ENCODE assay signal across 9 mouse cellular contexts in genomic region chr1:138837786-138838743, GRCm38 (mm10). TPM values are rescaled to one million over a fixed set of nuclear protein-coding genes. Genes with fewer than 3 reads are reported as not detected.
A peak's percentile ranks its signal among the peaks of the same experiment; 100 is the strongest.
DNase-seq lines count a peak whose midpoint lies in the region; ATAC-seq and TF ChIP-seq lines count a peak whose summit lies in the region.
"Had no signal": no experiment of that assay in that cellular context is flagged by ENCODE, and none has a peak within 500 bp of the region (broad histone marks: within the 10 kb centered on the region; RNA-seq: fewer than 3 reads in every experiment).

No protein-coding gene starts in this region.

- peaks cover 19% of the 10 kb centered on the region; the same call in 1 of the 2 replicates for H3K4me1 ChIP-seq in heart, embryonic 12.5 days (replicated peaks)
- no peaks in the 10 kb centered on the region for H3K4me1 ChIP-seq in heart, adult 2 months (ENCODE audit: control insufficient read depth, insufficient read depth, low read length)
- peaks cover 28% of the 10 kb centered on the region for H3K4me1 ChIP-seq in forebrain, embryonic 15.5 days
- peaks cover 3% of the 10 kb centered on the region for H3K4me1 ChIP-seq in midbrain, embryonic 11.5 days (ENCODE audit: control insufficient read depth, insufficient read depth, low read length)

- TF ChIP-seq POLR2A in heart, adult 2 months (IDR thresholded peaks at IDR 0.05; ENCODE audit: insufficient read depth, low read depth, low read length) = no peak

- no peak overlapping the region for H3K27ac ChIP-seq in heart, embryonic 12.5 days (ENCODE audit: poor library complexity, severe bottlenecking)
- no peak overlapping the region for H3K27ac ChIP-seq in heart, adult 2 months
- peak overlapping the region; percentile 54; the same call in 1 of the 2 replicates for H3K27ac ChIP-seq in forebrain, embryonic 15.5 days (replicated peaks)
- peak overlapping the region; percentile 35; the same call in 1 of the 2 replicates for H3K27ac ChIP-seq in midbrain, embryonic 11.5 days (ENCODE audit: low read depth, low read length)

- intact Hi-C loops in heart, adult 2 months (cut with DNase I) = loop anchor here (2.0 to 10.0 kb wide), 5 partner anchors 17 to 513 kb away; partner anchors contain the start of gene Dennd1b
- intact Hi-C loops in gastrocnemius, postnatal 36 days (cut with DNase I) = loop anchor here (5.0 kb wide), 3 partner anchors 244 to 429 kb away; no protein-coding TSS in a partner anchor

- H3K36me3 ChIP-seq in heart, embryonic 12.5 days = no peaks in the 10 kb centered on the region
- no peaks in the 10 kb centered on the region for H3K36me3 ChIP-seq in heart, adult 2 months (ENCODE audit: control insufficient read depth, insufficient read depth, low read length)
- H3K36me3 ChIP-seq in forebrain, embryonic 15.5 days = no peaks in the 10 kb centered on the region
- no peaks in the 10 kb centered on the region for H3K36me3 ChIP-seq in midbrain, embryonic 11.5 days (ENCODE audit: control insufficient read depth, insufficient read depth, low read length)

- ATAC-seq in heart, embryonic 12.5 days (ENCODE audit: insufficient number of reproducible peaks, low FRiP score) = no peak
- ATAC-seq in CD4-positive, CD25-positive, alpha-beta regulatory T cell, adult 4 months = peak; percentile 12
- 0 out of 2 replicates have a peak, but pooled peaks have one; percentile 11 for ATAC-seq in forebrain, embryonic 15.5 days (replicated peaks)
- ATAC-seq in midbrain, embryonic 11.5 days (ENCODE audit: low FRiP score) = no peak

- peak overlapping the region; percentile 42 for H3K4me2 ChIP-seq in heart, embryonic 12.5 days
- peak overlapping the region; percentile 37 for H3K4me2 ChIP-seq in forebrain, embryonic 15.5 days (replicated peaks)
- H3K4me2 ChIP-seq in midbrain, embryonic 11.5 days = peak overlapping the region; percentile 35

- no peak for TF ChIP-seq CTCF in heart, adult 2 months (IDR thresholded peaks at IDR 0.05)

- H3K9me3 ChIP-seq in heart, embryonic 12.5 days (replicated peaks) = no peaks in the 10 kb centered on the region
- no peaks in the 10 kb centered on the region for H3K9me3 ChIP-seq in forebrain, embryonic 15.5 days
- H3K9me3 ChIP-seq in midbrain, embryonic 11.5 days (ENCODE audit: control insufficient read depth, low read length) = no peaks in the 10 kb centered on the region

- peaks cover 62% of the 10 kb centered on the region for H3K27me3 ChIP-seq in heart, embryonic 12.5 days (replicated peaks)
- peaks cover 36% of the 10 kb centered on the region for H3K27me3 ChIP-seq in heart, adult 2 months (ENCODE audit: control insufficient read depth, insufficient read depth, low read length)
- peaks cover 54% of the 10 kb centered on the region for H3K27me3 ChIP-seq in forebrain, embryonic 15.5 days
- H3K27me3 ChIP-seq in midbrain, embryonic 11.5 days (ENCODE audit: control insufficient read depth, insufficient read depth, low read length) = peaks cover 58% of the 10 kb centered on the region

- no peaks in the 10 kb centered on the region for H3K79me2 ChIP-seq in heart, adult 2 months (replicated peaks; ENCODE audit: control insufficient read depth, insufficient read depth, low read length)

- DNase-seq in heart, adult 2 months = no peak
- DNase-seq in midbrain, embryonic 11.5 days (ENCODE audit: low spot score, missing footprints) = peak; percentile 94
- no peak for DNase-seq in liver
- no peak for DNase-seq in gastrocnemius, postnatal 36 days
- DNase-seq in T-cell, adult 2 months (ENCODE audit: low spot score) = no peak

- H3K9ac ChIP-seq in heart, embryonic 12.5 days = no peak overlapping the region
- H3K9ac ChIP-seq in heart, adult 2 months (ENCODE audit: low read depth, low read length) = no peak overlapping the region
- H3K9ac ChIP-seq in forebrain, embryonic 15.5 days (replicated peaks) = peak overlapping the region; percentile 34
- H3K9ac ChIP-seq in midbrain, embryonic 11.5 days (ENCODE audit: low read length) = peak overlapping the region; percentile 26

- peak overlapping the region; percentile 3; the same call in 1 of the 2 replicates for H3K4me3 ChIP-seq in heart, embryonic 12.5 days
- H3K4me3 ChIP-seq in heart, adult 2 months = no peak overlapping the region
- H3K4me3 ChIP-seq in forebrain, embryonic 15.5 days = peak overlapping the region; percentile 26
- peak overlapping the region; percentile 16 for H3K4me3 ChIP-seq in midbrain, embryonic 11.5 days (ENCODE audit: low read depth, low read length)

- TF ChIP-seq EP300 in heart, adult 2 months (IDR thresholded peaks at IDR 0.05; ENCODE audit: insufficient read depth, low read depth, low read length) = no peak

- WGBS in heart, embryonic 12.5 days = 17% methylated on average over 27 of the region's 27 CpGs
- 37% methylated on average over 27 of the region's 27 CpGs for WGBS in heart, adult 2 months
- WGBS in forebrain, embryonic 15.5 days = 9% methylated on average over 27 of the region's 27 CpGs
- 8% methylated on average over 27 of the region's 27 CpGs for WGBS in midbrain, embryonic 11.5 days

RNA-seq across cellular contexts. Expression of gene Lhx9, which starts 10.3 kb away (rescaled TPM):
- 1.0 and 1.2 TPM in 2 replicates for polyA plus RNA-seq in heart, embryonic 12.5 days (2016; fragmentation: Nextera tagmentation; extraction: Ambion mirVana)
- not detected for total RNA-seq in heart, adult 2 months (2021)
- not detected in 2 replicates for polyA plus RNA-seq in heart, adult 2 months (2012; rRNA removed)
- polyA plus RNA-seq in CD4-positive, CD25-positive, alpha-beta regulatory T cell, adult 4 months (2017; shearing (Covaris generic)) = not detected
- 20.6 and 25.2 TPM in 2 replicates for polyA plus RNA-seq in forebrain, embryonic 15.5 days (2015; fragmentation: Nextera tagmentation; extraction: Ambion mirVana)
- 43.4 and 48.9 TPM in 2 replicates for polyA plus RNA-seq in midbrain, embryonic 11.5 days (2014; fragmentation: Nextera tagmentation; extraction: Ambion mirVana)
- not detected for total RNA-seq in gastrocnemius, postnatal 36 days (2021)
- total RNA-seq: monocyte, adult 5-6 weeks had no signal

RNA-seq across cellular contexts. Expression of gene 2310009B15Rik, which starts 18.6 kb away (rescaled TPM):
- 26.6 and 31.3 TPM in 2 replicates for polyA plus RNA-seq in heart, embryonic 12.5 days (2016; fragmentation: Nextera tagmentation; extraction: Ambion mirVana)
- 1 to 10 TPM; 8.0 to 8.3 TPM for total RNA-seq in heart, adult 2 months (2021)
- polyA plus RNA-seq in heart, adult 2 months (2012; rRNA removed) = 12.2 and 13.1 TPM in 2 replicates
- 10 to 100 TPM in 1 of 2 experiments, 1 to 10 TPM in 1; 9.9 to 15.9 TPM for polyA plus RNA-seq in CD4-positive, CD25-positive, alpha-beta regulatory T cell, adult 4 months (2017; shearing (Covaris generic))
- 29.7 and 35.5 TPM in 2 replicates for polyA plus RNA-seq in forebrain, embryonic 15.5 days (2015; fragmentation: Nextera tagmentation; extraction: Ambion mirVana)
- polyA plus RNA-seq in midbrain, embryonic 11.5 days (2014; fragmentation: Nextera tagmentation; extraction: Ambion mirVana) = 57.0 and 63.0 TPM in 2 replicates
- 10 to 100 TPM; 11.2 to 18.4 TPM for total RNA-seq in gastrocnemius, postnatal 36 days (2021)

Comparison
In these comparisons a context has a peak if more than half of its experiments do, and no peak if none do; other contexts are left out.
1. ATAC-seq: peak in CD4-positive, CD25-positive, alpha-beta regulatory T cell, adult 4 months (single experiment) and forebrain, embryonic 15.5 days (single experiment); none in heart, embryonic 12.5 days (single experiment) and midbrain, embryonic 11.5 days (single experiment).
2. H3K27ac ChIP-seq: peak in forebrain, embryonic 15.5 days (single experiment) and midbrain, embryonic 11.5 days (single experiment); none in heart, embryonic 12.5 days (single experiment) and heart, adult 2 months (single experiment).
3. H3K9ac ChIP-seq: peak in forebrain, embryonic 15.5 days (single experiment) and midbrain, embryonic 11.5 days (single experiment); none in heart, embryonic 12.5 days (single experiment) and heart, adult 2 months (single experiment).
4. Peak in every context shown above with its lines, with median percentiles within 50 percentile points of each other: H3K4me2 ChIP-seq.